Mouse (Mus musculus) liver, embryonic 16.5 days (tissue): ENCODE measurements at regions not wholly inside any gene's neighbourhood (a gene's known extent, or its start where the extent isn't known, plus 50 kb on each side); places are given as distances from the start of the nearest gene placed in this dataset.
"Not testable (repeated sequence)": the region's sequence is repeated elsewhere in the genome, so short reads cannot be mapped to it uniquely, and the experiment has no call there.

Source experiments
- ATAC-seq: fragments of 200-750 bp; cut with Nextera tagmentation; 2 replicates; pipeline ENCODE4 v1.8.0; 2017; ENCODE audit warnings: low read depth, mild to moderate bottlenecking, moderate number of reproducible peaks, moderate library complexity
- H3K27ac ChIP-seq: fragments of 300-500 bp; sonication (generic); 2 replicates; pipeline ENCODE4 v1.5.1; 2014; ENCODE audit warnings: mild to moderate bottlenecking, low read length
- H3K27me3 ChIP-seq: fragments of 300-500 bp; sonication (generic); 2 replicates; pipeline ENCODE4 v1.6.1; 2014; ENCODE audit warnings: low read depth, low read length, mixed read lengths; ENCODE audit not compliant: control insufficient read depth, insufficient read depth
- H3K36me3 ChIP-seq: fragments of 300-500 bp; sonication (generic); 2 replicates; pipeline ENCODE4 v1.6.1; 2014; ENCODE audit warnings: mild to moderate bottlenecking; ENCODE audit not compliant: control insufficient read depth, insufficient read depth
- H3K4me1 ChIP-seq: fragments of 300-500 bp; sonication (generic); 2 replicates; pipeline ENCODE4 v1.6.1; 2014; ENCODE audit warnings: low read depth, low read length, mixed read lengths; ENCODE audit not compliant: control insufficient read depth
- H3K4me2 ChIP-seq: fragments of 300-500 bp; sonication (generic); 2 replicates; pipeline ENCODE4 v1.6.1; 2014; ENCODE audit warnings: low read depth, low read length, mixed read lengths
- H3K4me3 ChIP-seq: fragments of 300-500 bp; sonication (generic); 2 replicates; pipeline ENCODE4 v1.5.1; 2014; ENCODE audit warnings: low read depth, mild to moderate bottlenecking, low read length
- H3K9ac ChIP-seq: fragments of 300-500 bp; sonication (generic); 2 replicates; pipeline ENCODE4 v1.6.1; 2014; ENCODE audit warnings: low read depth, low read length
- H3K9me3 ChIP-seq: fragments of 300-500 bp; sonication (generic); replicated peaks from 2 replicates; pipeline ENCODE4 v1.6.1; 2016; ENCODE audit warnings: low read length; ENCODE audit not compliant: control insufficient read depth
- WGBS: fragments of 180-500 bp; shearing (Covaris S2); extraction: QIAGEN DNeasy Blood & Tissue Kit; methylation state at CpG from one replicate; pipeline ENCODE4 v1.1.7; 2014; ENCODE audit not compliant: insufficient replicate concordance; 5-methylcytosine and 5-hydroxymethylcytosine counted together

DNA sequence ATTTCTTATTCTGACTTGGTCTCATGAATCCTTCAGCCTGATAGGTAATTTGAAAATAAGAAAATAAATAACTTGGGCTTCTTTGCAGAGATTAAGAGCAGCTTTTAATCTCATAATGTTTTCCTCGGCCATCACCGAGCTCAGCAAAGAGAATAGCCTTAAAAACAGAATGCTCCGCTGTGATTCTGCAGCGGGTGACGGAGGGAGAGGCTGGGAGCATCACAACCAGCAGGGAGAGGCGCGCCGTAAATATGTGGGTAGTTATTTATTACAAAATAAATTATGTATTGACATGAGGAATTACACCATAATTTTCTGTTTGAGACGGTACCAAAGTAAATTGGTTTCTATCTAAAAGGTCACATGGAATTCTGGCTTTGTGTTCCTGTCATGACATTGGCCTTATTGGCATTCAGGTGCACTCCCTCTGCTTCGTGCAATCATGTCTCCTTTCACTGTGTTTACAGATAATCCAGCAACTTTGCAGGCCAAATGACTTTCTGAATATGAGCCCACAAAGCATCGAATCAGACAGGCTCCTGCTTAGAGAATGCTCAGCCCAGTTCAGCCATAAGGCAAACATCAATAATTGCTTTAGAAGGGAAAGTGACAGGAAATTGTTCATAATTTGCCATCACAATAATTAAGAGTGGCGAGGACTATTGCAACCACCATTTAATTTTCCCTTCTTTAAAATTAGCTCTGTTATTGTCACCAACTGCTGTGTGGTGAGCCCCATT lies 494.4 kb downstream of the Hace1 start:
- Histone ChIP-seq H3K27ac (no peak overlapping the region), H3K4me3 (no peak overlapping the region)
- 68% methylated on average over 12 of the region's 12 CpGs for WGBS

DNA sequence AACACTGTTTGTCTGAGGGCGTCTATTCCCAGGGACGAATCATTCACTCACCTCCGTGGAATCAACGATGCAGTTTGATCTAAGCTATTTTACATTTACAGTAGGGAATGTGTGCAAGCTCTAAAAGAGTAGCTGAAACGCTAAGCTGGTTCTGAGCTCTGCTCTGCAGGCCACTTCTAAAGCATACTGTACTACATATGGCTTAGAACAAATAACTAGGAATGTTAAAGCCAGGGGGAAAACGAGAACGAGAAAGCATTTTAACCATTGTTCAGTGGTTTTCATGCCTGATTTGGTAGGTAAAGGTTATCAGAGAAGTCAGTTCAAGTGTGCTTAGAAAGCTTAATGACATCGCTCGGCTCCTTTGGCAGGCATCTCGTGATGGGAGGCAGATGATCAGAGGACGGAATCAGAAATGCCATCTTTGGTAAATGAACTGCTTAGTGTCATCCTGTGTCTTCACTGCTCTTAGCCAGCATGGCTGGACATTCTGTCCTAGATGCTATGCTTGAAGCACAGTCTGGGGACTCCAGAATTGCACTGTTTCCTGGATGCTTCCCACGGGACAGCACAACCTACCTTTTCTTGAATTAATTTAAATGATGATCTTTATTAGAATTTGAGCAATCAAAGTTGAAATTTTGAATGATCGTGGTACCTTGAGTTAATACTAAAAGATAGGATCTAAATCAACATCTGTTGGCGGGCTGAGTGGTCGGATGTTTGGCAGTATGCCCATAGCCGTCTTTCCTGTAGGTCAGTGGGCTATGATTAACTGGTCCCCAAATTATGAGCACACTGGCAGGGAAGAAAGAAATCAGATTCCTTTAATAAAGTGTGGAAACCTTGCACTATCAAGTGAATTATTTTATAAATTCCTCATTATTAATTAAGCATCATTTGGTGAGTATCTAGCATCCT lies 495.2 kb downstream of the Hace1 start:
- no peak for ATAC-seq
- no peak overlapping the region for H3K4me2 ChIP-seq
- no peaks in the 10 kb centered on the region for H3K27me3 ChIP-seq
- no peaks in the 10 kb centered on the region for H3K9me3 ChIP-seq
- no peak overlapping the region for H3K27ac ChIP-seq
- H3K36me3 ChIP-seq, result no peaks in the 10 kb centered on the region
- no peaks in the 10 kb centered on the region for H3K4me1 ChIP-seq
- 66% methylated on average over 16 of the region's 16 CpGs for WGBS
- no peak overlapping the region for H3K9ac ChIP-seq
- no peak overlapping the region for H3K4me3 ChIP-seq

More for the DNA sequence above, 494.4 kb downstream of the Hace1 start:
- H3K27me3 ChIP-seq, result no peaks in the 10 kb centered on the region
- H3K4me1 ChIP-seq, result no peaks in the 10 kb centered on the region
- no peaks in the 10 kb centered on the region for H3K36me3 ChIP-seq
- no peaks in the 10 kb centered on the region for H3K9me3 ChIP-seq
- ATAC-seq, result no peak
- no peak overlapping the region for H3K9ac ChIP-seq
- H3K4me2 ChIP-seq, result no peak overlapping the region

DNA sequence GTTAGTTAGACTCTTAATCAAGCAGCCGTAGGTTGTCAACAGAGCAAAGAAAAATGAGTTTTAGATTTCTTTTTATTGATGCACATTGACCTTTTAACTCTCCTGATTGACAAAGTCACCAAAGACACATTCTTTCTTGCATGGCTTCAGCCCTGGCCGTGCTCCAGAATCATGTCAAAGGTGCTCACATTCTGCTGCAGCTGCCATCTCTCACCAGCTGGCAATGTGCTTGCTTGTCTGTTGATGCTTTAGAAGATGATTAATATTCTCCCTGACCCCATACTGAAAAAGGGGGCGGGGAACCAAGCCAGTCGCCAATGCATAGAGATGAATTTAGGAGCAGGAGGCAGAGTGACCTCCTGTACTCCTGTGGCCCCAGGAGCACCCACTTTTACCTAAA lies 510.1 kb downstream of the Hace1 start:
- no peak for ATAC-seq
- Histone ChIP-seq H3K9me3 (no peaks in the 10 kb centered on the region), H3K4me3 (no peak overlapping the region), H3K36me3 (no peaks in the 10 kb centered on the region), H3K4me2 (no peak overlapping the region), H3K4me1 (no peaks in the 10 kb centered on the region), H3K27ac (no peak overlapping the region), H3K27me3 (no peaks in the 10 kb centered on the region), H3K9ac (no peak overlapping the region)
- 56% methylated on average over 4 of the region's 4 CpGs for WGBS

DNA sequence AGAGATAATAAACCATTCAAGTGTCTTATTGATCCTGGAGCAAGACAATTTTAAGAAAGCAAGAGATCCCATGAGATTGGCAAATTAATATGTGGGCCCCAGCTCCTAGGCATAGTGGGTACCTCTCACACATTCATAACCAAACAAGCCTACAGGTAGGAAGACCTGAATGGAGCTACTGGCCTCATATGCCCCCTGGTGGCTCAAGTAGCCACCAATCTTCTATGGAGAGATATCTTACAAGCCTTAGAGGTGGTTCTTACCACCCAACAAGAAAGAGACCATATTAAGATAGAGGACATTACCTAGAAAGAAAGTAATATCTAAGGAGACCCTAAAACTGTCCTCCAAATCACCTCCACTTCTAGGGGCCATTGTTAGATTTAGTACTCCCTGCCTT lies 523.2 kb downstream of the Hace1 start:
- no peak for ATAC-seq
- H3K4me2 ChIP-seq, result no peak overlapping the region

DNA sequence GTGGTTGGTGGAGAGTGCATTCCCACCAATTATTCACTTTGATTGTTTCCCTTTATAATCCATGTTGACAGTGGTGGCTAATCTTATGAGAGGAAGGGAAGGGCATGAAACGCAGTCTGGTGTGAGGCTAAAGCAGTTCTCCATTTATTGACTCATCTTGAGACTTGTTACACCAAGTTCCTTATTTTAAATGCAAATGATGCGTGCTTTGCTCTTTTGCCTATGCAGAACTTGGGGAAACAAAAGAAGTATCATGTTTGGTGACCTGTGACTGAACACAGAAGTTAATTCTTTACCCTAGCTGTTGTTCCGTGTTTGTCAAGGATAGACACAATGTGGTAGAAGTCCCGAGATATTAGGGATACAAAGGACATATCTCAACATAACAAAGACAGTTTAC lies 531.2 kb downstream of the Hace1 start:
- H3K27ac ChIP-seq, result no peak overlapping the region
- H3K9ac ChIP-seq, result no peak overlapping the region
- H3K4me3 ChIP-seq, result no peak overlapping the region
- 42% methylated on average over 4 of the region's 4 CpGs for WGBS
- no peaks in the 10 kb centered on the region for H3K9me3 ChIP-seq
- H3K4me2 ChIP-seq, result no peak overlapping the region
- H3K36me3 ChIP-seq, result no peaks in the 10 kb centered on the region
- no peak for ATAC-seq
- no peaks in the 10 kb centered on the region for H3K4me1 ChIP-seq
- H3K27me3 ChIP-seq, result no peaks in the 10 kb centered on the region

More for the DNA sequence above, 523.2 kb downstream of the Hace1 start:
- Histone ChIP-seq H3K27me3 (no peaks in the 10 kb centered on the region), H3K36me3 (no peaks in the 10 kb centered on the region), H3K4me1 (no peaks in the 10 kb centered on the region), H3K9ac (no peak overlapping the region), H3K27ac (no peak overlapping the region), H3K9me3 (no peaks in the 10 kb centered on the region), H3K4me3 (no peak overlapping the region)

DNA sequence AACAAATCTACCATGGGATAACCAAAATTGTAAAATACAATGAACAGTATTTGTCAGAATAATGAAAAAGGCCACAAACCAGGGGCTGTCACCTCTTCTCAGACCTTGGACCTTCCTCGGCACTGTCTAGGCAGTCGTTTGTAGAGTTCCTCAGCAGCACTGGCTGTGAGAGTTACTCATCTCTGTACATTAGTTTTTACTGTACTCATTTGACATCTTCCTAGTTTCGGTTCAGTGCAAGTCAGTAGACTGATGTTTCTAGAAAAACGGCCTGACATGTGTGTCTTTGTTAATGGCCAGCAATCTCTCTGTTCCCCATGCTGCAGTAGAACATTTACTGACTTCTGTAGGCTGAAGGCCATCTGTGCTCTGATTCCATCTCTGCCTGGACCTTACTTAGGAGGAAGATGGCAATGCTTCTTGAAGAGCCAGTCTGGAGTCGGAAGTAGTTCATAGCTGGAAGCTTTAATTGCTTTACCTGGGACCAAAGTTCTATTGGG lies 537.1 kb downstream of the Hace1 start:
- WGBS, result 59% methylated on average over 5 of the region's 5 CpGs
- no peaks in the 10 kb centered on the region for H3K4me1 ChIP-seq
- H3K36me3 ChIP-seq, result no peaks in the 10 kb centered on the region
- no peak overlapping the region for H3K4me2 ChIP-seq
- no peak overlapping the region for H3K4me3 ChIP-seq
- no peaks in the 10 kb centered on the region for H3K9me3 ChIP-seq
- ATAC-seq, result no peak
- no peaks in the 10 kb centered on the region for H3K27me3 ChIP-seq
- H3K27ac ChIP-seq, result no peak overlapping the region
- no peak overlapping the region for H3K9ac ChIP-seq

DNA sequence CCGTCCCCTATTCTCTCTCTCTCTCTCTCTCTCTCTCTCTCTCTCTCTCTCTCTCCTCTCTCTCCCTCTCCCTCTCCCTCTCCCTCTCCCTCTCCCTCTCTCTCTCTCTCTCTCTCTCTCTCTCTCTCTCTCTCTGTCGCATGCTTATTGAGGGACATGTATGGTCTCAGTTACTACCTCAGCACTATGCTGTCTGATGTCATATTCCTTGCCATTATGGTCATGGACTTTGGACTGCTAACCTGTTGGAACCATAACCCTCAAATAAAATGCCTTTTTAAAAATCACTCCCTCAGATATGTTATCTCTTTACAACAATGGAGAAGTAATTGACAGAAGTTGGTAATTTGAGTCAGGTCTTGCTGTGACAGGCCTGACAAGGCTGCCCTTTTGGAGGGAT lies 544.8 kb downstream of the Hace1 start:
- not testable (repeated sequence) for H3K4me2 ChIP-seq, H3K4me3 ChIP-seq, ATAC-seq

DNA sequence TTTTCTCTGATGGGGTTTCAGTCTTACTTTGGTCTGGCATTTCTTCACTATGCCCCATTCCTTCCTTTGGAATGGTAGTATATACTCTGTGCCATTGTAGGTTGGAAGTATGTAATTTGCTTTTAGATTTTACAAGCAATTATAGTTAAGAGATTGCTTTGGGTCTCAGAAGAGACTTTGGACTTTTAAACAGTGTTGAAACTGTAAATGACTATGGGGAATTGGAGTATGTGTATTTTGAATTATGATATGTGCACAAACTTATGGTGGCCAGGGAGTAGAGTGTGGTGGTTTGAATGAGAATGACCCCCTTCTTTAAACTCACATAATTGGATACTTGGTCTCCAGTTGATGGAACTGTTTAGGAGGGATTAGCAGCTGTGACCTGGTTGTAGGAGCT lies 546.2 kb downstream of the Hace1 start:
- H3K9me3 ChIP-seq, result no peaks in the 10 kb centered on the region
- ATAC-seq, result no peak
- no peak overlapping the region for H3K4me2 ChIP-seq
- H3K27ac ChIP-seq, result no peak overlapping the region
- no peak overlapping the region for H3K4me3 ChIP-seq
- no peaks in the 10 kb centered on the region for H3K36me3 ChIP-seq
- H3K9ac ChIP-seq, result no peak overlapping the region
- no peaks in the 10 kb centered on the region for H3K4me1 ChIP-seq
- H3K27me3 ChIP-seq, result no peaks in the 10 kb centered on the region

More for the DNA sequence above, 544.8 kb downstream of the Hace1 start:
- H3K27ac ChIP-seq, H3K36me3 ChIP-seq, H3K4me1 ChIP-seq, H3K9me3 ChIP-seq, H3K27me3 ChIP-seq, H3K9ac ChIP-seq: not testable (repeated sequence)
- WGBS, result 71% methylated on average over 1 of the region's 2 CpGs

DNA sequence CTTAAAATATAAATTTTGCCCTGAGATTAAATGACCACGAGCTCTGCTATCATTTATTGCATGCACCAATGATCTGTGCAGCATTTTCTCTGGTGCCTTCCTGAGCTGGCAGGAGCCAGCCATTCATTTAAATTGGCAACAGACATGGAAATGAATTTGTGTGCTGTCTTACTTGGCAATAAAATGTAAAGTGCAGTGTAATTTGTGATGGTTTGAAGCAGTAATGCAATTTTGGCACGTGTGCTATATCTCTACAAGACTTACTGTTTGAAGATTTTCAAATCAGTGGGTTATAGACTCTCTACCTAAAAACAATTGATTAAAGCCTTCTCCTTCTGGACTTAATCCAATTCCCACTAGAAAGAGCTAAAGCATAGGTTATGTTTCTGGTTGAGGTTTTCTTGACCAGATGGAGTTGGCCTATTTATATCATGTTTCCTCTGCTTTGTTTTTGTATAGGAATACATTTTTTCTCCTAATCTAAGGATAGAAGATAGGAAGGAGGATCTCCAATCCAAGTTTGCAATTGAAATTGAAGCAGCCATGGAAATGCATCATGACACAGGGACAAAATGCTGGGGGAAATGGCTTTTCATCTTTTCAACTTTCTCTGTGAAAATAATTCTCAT lies 557.6 kb downstream of the Hace1 start:
- no peaks in the 10 kb centered on the region for H3K9me3 ChIP-seq
- no peak overlapping the region for H3K9ac ChIP-seq

More for the DNA sequence above, 557.6 kb downstream of the Hace1 start:
- no peak overlapping the region for H3K4me3 ChIP-seq
- H3K27ac ChIP-seq, result no peak overlapping the region
- H3K4me1 ChIP-seq, result no peaks in the 10 kb centered on the region
- no peak for ATAC-seq
- no peaks in the 10 kb centered on the region for H3K36me3 ChIP-seq
- H3K27me3 ChIP-seq, result no peaks in the 10 kb centered on the region
- 47% methylated on average over 2 of the region's 2 CpGs for WGBS
- no peak overlapping the region for H3K4me2 ChIP-seq
